Mouse (Mus musculus): ENCODE data around the gene Gm16440. TPM values are rescaled to one million over a fixed set of nuclear protein-coding genes. Genes with fewer than 3 reads are reported as not detected.
"Not testable (repeated sequence)": the region's sequence is repeated elsewhere in the genome, so short reads cannot be mapped to it uniquely, and the experiment has no call there.

Gene Gm16440
- polyA plus RNA-seq (2016; fragmentation: Nextera tagmentation; extraction: Ambion mirVana): not detected in 2 replicates

DNA sequence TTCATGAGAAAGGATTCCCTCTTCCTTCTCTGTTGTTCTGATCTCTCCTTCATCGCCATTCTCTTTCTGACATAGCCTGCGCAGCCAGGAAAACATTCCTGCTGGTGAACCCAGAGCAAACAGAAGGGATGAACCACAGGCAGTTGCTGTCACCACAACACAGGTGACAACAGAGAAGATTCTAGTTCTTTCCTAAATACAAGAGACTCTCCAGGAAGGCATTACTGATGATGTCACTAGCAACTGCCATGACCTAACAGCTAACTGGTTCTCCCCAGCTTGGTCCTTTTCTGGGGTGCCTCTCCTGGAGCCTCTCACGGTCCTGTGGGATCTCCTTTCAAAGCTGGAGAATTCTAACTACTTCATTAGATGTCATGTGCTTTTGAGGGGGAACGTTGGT is at the start of gene Gm16440:
TSS of gene Gm16440 (minus strand) at position 101 of the 400 bp plus-strand sequence.
- DNase-seq (ENCODE audit: low spot score); H3K4me1 ChIP-seq (replicated peaks); H3K4me3 ChIP-seq; H3K27ac ChIP-seq; H3K36me3 ChIP-seq; H3K27me3 ChIP-seq (ENCODE audit: insufficient read depth, poor library complexity, severe bottlenecking); H3K9me3 ChIP-seq: not testable (repeated sequence)
- 79% methylated on average over 2 of the region's 4 CpGs for WGBS

DNA sequence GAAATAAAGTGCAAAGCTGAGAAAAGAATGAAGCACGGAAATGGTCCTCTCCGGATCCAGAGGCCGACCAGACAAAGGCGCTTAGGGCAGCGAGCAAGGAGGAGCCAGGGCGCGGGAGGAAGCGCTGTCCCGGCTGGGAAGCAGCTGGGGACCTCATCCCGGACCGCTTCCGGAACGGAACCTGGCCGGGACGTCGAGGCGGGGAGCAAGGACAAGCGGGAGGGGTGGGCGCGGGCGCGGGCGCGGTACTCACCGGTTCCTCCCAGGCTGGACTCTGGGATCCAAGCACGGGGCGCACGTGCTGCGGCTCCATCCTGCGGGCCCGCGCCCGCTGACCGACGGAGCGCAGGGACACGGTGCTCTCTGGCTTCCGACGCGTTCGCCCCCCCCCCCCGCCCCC is 36.6 kb upstream of the Gm16440 start:
- 14% methylated on average over 24 of the region's 42 CpGs for WGBS
- peak overlapping the region; percentile 41 for H3K4me3 ChIP-seq
- not testable (repeated sequence) for H3K27me3 ChIP-seq (ENCODE audit: insufficient read depth, poor library complexity, severe bottlenecking); H3K4me1 ChIP-seq (replicated peaks); DNase-seq (ENCODE audit: low spot score); H3K27ac ChIP-seq; H3K9me3 ChIP-seq; H3K36me3 ChIP-seq

DNA sequence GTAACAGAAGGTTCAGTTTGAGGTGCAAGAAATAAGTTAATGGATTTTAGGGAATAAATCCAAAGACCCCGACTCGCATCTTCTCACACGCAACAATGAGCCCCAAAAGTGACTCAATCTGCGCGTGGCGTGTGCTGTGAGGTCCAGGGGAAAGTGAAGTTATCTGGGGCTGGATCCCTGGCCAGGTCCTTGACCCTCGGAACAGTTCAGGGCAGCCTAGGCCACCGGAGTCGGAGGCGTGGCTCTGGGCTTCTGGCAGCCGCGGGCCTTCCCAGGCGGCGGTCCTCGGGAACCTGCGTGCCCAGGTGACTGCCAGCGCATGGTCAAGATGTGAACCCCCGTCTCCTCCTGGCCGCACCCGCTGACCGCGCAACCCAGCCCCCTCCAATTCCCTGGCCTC is 36.2 kb upstream of the Gm16440 start:
- H3K36me3 ChIP-seq; H3K4me1 ChIP-seq (replicated peaks); H3K27me3 ChIP-seq (ENCODE audit: insufficient read depth, poor library complexity, severe bottlenecking); H3K27ac ChIP-seq; H3K9me3 ChIP-seq: not testable (repeated sequence)
- 17% methylated on average over 22 of the region's 22 CpGs for WGBS
- H3K4me3 ChIP-seq: peak overlapping the region; percentile 41
- peak; percentile 1 for DNase-seq (ENCODE audit: low spot score)

DNA sequence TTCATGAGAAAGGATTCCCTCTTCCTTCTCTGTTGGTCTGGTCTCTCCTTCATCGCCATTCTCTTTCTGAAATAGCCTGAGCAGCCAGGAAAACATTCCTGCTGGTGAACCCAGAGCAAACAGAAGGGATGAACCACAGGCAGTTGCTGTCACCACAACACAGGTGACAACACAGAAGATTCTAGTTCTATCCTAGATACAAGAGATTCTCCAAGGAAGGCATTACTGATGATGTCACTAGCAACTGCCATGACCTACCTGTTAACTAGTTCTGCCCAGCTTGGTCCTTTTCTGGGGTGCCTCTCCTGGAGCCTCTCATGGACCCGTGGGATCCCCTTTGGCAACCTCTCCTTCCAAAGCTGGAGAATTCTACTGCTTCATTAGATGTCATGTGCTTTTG is 22.3 kb upstream of the Gm16440 start, which contains the start of gene Gm3591:
TSS of gene Gm3591 (minus strand) at position 101 of the 400 bp plus-strand sequence.
- H3K4me1 ChIP-seq (replicated peaks); H3K27me3 ChIP-seq (ENCODE audit: insufficient read depth, poor library complexity, severe bottlenecking); H3K27ac ChIP-seq; H3K36me3 ChIP-seq; DNase-seq (ENCODE audit: low spot score); H3K4me3 ChIP-seq; H3K9me3 ChIP-seq: not testable (repeated sequence)
- no CpG with 5 or more reads among the region's 2 CpGs for WGBS

DNA sequence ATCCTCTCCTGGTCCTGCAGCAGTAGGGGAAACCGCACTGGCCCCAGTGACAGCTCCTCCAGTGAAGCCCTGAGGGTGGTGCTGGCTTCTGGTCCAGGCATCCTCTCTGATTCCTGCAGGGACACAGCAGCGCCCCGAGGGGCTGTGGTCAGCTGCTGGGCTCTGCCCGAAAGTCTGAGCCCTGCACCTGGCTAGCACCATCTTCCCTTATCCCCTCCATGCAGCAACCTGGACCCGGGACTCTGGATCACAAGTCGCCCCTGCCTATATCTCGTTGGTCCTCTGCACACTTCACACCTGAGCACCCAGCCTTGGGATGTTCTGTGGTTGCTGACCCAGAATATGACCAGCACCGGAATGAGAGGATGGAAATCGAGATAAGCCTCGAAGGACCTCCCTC is 46.5 kb downstream of the Gm16440 start, which contains the start of gene Gm3618:
TSS of gene Gm3618 (minus strand) at position 101 of the 400 bp plus-strand sequence.
- not testable (repeated sequence) for H3K4me1 ChIP-seq (replicated peaks); H3K27ac ChIP-seq; DNase-seq (ENCODE audit: low spot score); H3K36me3 ChIP-seq; H3K9me3 ChIP-seq; H3K27me3 ChIP-seq (ENCODE audit: insufficient read depth, poor library complexity, severe bottlenecking); H3K4me3 ChIP-seq
- WGBS: no CpG with 5 or more reads among the region's 10 CpGs

Other genes with a start within 250 kb of the Gm16440 start
- gene Gm21560, start 171.0 kb downstream of the Gm16440 start, polyA plus RNA-seq (2016; fragmentation: Nextera tagmentation; extraction: Ambion mirVana): not detected in 2 replicates
- 1.2 and 2.0 TPM in 2 replicates for gene Gm3411, start 103.1 kb downstream of the Gm16440 start, polyA plus RNA-seq (2016; fragmentation: Nextera tagmentation; extraction: Ambion mirVana)
- gene Gm21103, start 85.5 kb downstream of the Gm16440 start, polyA plus RNA-seq (2016; fragmentation: Nextera tagmentation; extraction: Ambion mirVana): not detected in 2 replicates
- gene Gm3618, start 46.6 kb downstream of the Gm16440 start, polyA plus RNA-seq (2016; fragmentation: Nextera tagmentation; extraction: Ambion mirVana): not detected in 2 replicates
- 0.68 and 0.83 TPM in 2 replicates for gene Gm3591, start 22.2 kb upstream of the Gm16440 start, polyA plus RNA-seq (2016; fragmentation: Nextera tagmentation; extraction: Ambion mirVana)
- not detected in 2 replicates for gene Gm3594, start 54.3 kb upstream of the Gm16440 start, polyA plus RNA-seq (2016; fragmentation: Nextera tagmentation; extraction: Ambion mirVana)
- not detected in 2 replicates for gene Gm8356, start 147.0 kb upstream of the Gm16440 start, polyA plus RNA-seq (2016; fragmentation: Nextera tagmentation; extraction: Ambion mirVana)
- gene Gm3629, start 200.3 kb upstream of the Gm16440 start, polyA plus RNA-seq (2016; fragmentation: Nextera tagmentation; extraction: Ambion mirVana): 0.34 TPM in 1 of 2 replicates, not detected in the other
- gene Gm3460, start 232.1 kb upstream of the Gm16440 start, polyA plus RNA-seq (2016; fragmentation: Nextera tagmentation; extraction: Ambion mirVana): not detected in 2 replicates

Data from hindbrain, embryonic 10.5 days (tissue).